Mouse (Mus musculus) left cerebral cortex, adult 9 months (tissue): Measurements from ENCODE around the gene Sumo3.

Experiments
- DNase-seq, 2 experiments: peaks; one replicate each; pipeline ENCODE4 v3.0.0; 2022; ENCODE audit warnings: low spot score in 2 of 2

Sumo3 gene

DNA sequence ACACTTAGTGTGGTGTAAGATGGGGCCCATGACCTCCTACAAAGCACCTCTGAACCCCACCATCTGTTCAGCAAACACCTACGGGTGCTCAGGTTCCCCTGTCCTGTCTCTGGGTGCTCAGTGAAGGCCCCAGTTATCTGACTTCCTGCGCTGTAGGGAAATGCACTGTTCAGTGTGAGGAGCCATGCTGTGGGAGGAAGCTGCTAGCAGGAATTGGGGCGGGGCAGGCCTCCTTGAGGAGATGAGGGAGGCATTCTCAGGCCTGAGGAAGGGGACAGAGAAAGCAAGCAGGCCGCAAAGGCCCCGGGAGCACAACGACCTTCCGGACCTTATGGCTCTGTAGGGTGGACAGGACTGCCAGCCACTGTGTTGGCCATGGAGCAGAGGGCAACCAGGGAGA is 16.8 kb upstream of the Sumo3 start:
- no peak for DNase-seq

DNA sequence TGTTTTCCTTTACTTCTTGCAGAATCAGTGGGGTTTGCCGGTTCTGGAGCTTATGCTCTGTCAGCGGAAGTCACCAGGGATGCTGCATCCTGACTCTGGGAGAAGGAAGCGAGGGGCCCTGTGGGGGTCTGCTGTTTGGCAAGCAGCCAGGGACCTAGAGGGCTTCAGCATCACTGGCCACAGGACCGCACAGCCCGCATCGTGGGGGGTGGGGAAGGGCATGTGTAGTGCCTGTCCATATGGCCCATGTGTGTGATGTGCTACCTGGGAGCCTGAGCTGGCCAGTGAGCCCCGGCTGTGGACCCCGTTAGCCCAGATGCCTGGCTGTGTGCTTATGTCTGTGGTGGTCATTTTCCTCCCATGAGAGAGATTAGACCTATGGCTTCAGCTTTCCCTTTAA is 16.1 kb upstream of the Sumo3 start:
- DNase-seq = no peak

DNA sequence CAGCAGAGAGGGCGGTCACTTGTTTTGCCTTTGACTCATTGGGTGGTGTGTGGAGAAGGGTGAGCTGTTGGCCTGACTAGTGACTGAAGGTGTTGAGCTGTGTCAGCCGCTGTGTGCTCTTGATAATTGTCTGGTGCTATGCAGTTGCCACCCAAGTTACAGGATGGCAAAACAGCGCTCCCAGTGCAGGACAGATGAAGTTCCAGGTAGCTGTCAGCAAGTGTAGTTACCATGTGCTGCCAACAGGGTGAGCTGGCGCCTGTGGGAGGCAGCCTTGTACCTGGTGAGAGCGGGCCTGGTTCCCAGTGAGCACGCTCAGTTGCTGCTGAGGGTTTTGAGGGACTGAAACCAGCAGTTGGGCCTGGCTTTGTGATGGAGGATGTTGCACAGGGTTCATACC is 15.1 kb upstream of the Sumo3 start:
- DNase-seq = peak in 1 of 2 experiments; percentile 52

DNA sequence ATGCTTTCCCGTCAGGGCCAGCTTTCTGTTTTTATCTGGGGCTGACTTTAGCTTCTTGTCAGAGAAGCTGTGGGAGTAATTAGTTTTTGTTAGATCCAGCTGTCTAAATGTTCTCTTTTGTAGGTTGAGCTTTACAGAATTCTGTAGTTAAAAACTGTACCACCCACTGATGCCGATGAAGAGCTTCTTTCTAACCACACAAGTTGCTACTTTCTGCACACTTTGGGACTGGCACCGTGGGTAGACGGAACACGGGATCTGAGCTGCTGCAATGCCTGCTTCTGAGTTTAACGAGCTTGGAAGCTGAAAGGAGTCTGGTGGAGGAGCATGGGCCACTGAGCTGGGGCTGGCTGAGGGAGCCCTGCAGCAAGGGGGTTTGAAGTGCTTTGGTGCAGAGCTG is 14.4 kb upstream of the Sumo3 start:
- DNase-seq = peak; percentile 82 to 86

DNA sequence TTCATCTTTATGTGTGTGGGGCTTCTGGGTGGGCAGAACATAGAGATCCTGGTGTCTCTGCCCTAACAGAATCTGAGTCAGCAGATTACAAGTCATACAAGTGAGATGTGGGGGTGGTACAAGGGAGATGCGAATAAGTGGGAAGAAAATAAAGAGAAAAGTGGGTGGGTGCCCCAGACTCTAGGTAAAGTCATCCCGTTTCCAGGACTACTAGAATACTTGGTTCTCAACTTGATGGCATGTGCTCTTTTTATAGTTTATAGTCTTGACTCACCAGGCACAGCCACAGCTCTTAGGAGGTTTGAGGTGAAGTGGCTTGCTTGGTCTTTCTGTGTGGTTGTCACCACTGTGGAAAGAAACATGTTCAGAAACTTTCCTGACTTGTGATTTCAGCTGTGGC is 9.8 kb upstream of the Sumo3 start:
- peak in 1 of 2 experiments; percentile 81 for DNase-seq

DNA sequence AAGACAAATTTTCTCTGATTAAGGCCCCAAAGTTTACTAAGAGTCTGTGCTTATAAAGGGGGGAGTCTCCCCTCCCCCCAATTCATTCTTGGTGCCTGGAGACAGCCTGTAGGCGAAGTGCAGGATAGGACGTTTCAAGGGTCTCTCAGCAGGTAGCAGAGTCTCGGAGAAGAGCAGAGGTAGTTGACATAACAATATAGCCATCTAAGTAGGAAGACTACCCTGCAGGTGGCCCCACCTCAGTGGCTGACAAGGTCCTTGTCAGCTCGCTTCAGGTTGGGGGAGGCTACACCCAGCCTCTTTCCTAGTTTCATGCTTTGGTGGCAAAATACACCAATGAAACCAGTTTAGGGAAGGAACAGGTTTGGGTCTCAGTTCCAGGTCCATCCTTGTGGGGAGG is 2.9 kb upstream of the Sumo3 start:
- DNase-seq = no peak

DNA sequence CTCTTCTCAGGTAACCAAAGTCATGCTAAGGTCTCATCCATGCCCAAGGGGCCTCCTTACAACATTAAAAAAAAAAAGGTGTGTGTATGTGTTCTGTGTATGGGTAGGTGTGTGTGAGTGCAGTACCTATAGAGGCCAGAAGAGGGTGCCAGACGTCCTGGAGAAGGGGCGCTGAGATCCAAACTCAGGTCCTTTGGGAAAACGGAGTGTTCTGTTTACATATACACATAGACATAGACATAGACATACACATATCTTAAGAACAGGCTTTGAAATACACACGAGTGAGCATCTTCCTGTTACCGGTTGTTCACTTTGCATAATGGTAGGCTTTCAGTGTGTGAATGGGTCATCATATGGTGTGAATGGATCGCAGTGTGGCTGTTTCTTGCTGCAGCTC is 1.8 kb upstream of the Sumo3 start:
- no peak for DNase-seq

DNA sequence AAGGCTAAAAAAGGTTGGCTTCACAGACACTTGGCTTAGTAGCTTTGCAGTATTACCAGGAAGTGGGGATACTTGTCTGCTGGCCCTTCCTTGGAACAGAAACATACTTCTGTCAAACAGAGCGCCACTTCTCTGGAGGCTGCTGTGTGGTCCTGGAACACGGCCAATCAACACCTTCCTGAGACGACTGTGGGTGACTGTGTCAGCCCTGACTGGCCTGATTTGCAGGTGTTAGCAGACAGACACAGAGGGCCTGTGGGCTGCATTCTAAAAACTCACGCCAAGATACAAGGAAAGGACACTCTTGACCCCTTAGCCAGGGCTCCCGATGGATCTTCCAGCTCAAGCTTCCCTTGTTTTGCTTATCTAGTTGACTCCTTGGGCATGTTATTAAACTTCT is 939 bp upstream of the Sumo3 start:
- DNase-seq = no peak

DNA sequence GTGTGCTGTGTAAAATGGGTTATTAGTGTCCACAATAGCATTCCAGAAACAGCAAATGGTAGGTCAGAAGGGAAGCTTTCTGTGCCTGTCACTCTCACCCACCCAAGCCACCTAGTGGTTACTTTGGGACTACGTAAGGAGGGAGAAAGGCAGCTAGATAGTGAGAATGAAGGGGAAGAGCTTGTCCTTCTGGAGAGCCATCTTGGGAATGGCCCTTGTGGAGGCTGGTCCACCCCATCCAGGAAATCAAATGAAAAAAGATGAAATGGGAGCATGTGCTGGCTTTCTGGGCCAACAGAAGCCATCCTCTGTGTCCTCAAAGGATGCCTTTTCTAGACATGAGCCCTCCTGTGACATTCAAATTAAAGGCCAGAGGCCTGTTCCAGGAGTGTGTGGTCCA is 529 bp upstream of the Sumo3 start:
- DNase-seq = no peak

DNA sequence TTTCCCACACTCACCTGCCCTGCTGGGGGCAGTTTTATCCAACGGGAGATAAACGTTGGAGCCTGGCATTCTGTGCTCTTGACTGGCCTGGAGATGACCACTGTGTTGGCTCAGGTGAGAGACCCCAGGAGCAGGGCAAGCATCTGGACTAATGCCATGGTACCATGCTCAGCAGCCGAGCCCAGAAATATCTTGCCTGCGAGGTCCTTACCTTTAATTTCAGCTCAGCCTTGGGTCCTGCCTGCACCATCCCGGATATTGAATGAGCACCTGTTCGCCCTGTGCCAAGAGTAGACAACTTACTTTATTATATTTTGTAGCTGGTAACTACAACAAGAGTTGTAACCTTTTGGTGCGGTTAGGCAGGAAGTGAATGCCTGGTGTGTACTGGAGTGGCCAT is 958 bp downstream of the Sumo3 start:
- DNase-seq = no peak

DNA sequence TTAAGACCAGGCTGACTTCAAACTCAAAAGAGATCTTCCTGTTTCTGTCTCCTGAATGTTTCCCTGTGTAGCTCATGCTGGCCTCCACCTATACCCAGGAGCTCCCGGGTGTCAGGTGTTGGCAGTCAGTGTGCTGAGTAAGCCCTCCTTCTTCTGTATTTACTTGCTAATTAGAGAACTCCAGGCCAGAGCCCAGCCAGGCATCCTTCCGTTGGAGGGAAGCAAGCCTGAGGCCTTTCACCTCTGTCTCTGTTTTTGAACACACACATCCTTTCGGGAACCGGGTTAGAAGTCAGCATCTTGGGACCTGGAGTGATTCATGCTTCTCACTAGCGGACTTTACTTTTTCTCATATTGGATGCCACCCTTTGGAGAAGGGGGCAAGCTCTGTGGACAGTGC is 1.5 kb downstream of the Sumo3 start:
- no peak for DNase-seq

DNA sequence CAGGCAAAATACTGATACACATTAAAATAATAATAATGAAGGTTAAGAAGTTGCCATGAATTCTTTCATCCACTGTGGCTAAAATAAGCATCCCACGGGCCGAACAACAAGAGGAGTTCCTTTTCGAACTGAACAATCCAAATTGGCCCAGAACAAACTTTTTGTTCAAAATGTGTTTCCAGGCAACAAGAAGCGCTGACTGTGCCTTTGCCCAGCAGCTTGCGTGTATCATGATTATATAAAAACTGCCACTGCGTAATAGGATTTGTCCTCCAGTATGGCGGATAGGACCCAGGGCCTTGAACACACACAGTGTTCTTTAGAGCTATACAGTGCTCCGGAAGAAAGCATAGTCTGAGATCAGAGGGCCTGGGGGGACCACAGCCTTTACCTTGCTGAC is 2.7 kb downstream of the Sumo3 start:
- DNase-seq = no peak

DNA sequence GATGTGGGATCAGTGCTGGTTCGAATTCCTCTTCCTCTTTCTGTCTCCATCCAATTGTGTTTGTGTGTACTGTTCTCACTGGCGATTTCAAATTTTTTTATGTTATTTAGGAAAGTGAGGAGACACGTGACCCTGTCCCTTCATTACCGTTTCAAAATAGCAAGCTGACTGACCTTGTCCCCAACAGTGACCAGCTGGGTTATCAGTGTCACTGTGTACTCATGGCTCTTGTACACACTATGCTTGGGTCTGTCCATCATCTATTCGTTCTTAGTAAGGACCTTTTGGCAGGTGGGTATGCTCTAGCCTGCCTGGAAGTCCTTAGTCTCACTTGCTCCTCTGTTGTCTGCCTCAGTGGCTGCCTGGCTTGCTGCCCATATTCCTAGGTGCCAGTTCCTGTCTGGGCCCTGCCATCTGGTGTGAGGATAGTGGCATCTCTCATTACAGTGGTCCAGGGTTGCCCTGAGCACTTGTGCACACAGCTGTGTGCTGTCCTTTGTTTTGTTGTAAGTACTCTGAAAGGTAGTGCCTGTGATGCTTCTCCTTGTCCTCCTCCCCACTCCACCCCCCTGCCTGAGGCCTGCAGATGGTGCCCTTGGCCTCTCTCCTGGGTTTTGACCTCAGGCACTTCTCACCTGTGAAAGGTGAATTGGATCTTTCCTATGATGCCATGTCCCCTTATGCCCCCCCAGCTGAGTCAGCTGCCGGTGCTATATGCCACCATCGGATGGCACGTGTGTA is 4.5 kb downstream of the Sumo3 start:
- DNase-seq = no peak

DNA sequence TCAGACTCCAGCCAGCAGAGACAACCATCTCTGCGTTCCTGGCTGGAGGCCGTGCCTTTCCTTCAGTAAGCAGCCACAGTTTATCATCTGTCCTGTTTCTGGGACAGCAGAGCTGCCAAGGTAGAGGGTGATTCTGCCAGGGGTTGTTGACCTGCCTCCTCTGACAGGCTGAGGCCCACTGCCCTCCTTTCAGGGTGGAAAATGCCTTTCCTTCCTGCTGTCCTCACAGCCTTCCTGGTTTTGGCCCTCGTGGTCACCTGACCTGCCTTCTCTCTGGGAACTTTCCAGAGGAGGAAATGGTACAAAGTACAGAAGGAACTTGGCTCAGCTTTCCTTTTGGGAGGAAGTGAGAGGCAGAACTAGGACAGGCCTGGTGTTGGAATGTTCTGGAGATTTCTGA is 7.5 kb downstream of the Sumo3 start:
- no peak for DNase-seq

DNA sequence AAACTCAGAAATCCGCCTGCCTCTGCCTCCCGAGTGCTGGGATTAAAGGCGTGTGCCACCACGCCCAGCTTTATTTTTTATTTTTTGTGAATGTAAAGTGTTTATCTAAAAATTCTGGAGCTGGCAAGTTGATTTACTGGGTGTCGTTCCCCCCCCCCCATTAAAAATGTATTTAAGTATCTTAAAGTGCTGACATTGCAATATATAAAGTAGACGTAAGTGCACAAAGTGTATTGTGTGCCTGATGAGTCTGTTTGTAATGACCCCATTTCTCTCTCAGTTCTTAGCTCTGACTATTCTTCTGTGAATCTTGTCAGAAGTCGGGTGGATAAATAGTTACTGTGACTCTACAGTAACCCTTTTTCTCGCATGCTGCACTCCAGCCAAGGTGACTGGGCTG is 9.8 kb downstream of the Sumo3 start:
- no peak for DNase-seq

DNA sequence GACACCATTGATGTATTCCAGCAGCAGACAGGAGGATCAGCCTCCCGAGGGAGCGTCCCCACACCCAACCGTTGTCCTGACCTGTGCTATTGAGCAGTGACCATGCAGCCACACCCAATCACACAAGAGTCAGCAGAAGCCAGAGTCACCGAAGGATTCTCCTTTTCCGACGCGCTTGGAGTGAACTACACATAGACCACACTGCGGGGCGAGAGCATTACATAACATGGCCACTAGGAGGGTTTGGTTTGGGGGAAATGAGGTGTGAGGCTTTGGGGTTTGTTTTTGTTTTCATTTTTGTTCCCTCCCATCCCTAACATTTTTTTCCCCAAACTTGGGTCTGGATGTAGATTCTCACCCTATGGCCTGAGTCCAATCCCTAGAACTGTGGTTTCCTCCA is 10.3 kb downstream of the Sumo3 start:
- DNase-seq = no peak

DNA sequence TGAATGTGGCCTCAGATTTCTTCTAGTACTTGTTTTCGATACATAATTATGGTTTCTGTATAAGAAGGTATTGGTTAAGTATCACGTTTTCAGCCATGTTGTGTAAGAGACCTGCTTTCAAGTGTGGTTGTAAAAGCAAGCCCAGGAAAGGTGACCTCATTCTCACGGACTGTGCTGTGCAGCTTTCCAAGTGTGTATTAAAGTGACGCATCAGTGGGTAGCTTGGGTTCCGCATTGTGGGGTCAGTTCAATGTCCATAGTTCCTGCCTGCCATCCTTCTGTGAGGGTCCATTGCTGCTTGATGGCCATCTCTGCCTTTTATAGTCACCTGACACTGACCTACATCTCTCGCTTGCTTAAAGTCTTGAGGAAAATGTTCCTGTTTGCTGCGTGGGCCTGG is 11.0 kb downstream of the Sumo3 start:
- no peak for DNase-seq

DNA sequence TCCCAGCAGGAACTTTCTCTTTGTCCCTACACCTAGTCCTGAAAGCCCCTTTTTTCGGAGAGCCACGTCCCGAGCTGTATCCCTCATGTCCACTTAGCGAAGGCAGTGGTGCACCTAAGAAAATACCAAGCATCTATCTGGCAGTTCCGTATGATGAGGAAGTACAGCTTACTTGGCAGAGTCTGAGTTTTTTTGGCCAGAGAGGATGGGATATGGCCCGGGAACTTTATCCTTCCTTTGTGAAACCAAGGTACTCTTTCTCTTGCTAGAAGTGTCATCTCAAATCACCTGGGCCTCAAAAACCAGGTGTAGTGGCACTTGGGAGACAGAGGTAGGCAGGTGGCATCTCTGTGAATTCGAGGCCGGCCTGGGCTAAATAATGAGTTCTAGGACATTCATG is 15.6 kb downstream of the Sumo3 start:
- DNase-seq = no peak

DNA sequence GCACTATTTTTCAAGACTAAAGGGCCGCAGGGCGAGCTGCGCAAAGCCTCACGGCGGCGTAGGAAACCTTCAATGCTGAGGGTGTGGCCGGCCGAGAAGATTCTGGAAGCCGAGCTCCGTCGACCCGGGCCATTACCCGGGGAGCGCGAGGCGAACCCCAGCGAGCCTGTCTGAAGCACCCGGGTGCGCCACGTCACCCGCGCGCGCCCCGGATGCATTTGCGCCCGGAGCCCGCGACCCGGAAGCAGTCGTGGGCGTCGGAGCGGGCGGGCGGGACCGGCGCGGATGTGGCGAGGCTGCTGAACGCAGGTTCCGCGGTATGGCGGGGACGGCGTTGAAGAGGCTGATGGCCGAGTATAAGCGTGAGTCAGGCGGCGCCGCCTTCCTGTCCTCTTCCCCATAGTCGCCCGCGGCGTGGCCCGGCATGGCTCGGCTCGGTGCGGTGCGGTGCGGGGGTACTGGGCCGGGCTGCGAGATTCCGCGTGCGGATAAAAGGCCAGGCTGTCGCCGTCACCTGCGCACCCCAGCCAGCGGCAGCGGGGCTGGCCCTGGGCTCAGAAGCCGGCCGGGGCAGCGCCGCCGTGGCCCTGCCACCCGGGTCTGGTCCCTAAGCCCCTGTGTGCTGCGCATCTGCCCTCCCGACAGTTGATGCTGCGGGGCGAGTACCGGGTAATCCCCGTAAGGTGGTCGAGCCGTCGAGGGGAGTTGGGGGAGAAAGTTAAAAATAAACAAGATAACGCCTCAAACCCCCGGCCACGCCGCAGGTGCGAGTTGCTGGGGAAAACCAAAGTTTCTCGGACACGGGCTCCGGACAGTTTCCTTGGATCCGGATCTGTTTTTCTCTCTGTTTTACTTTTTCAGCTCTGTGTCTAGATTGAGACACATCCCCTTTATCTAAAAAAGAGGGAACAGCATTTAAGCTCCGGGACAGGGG is 16.4 kb downstream of the Sumo3 start, which contains the start of gene Ube2g2:
Gene Ube2g2, plus strand, starts transcription at position 221 of the 934 bp plus-strand sequence.
- peak; percentile 70 to 90 for DNase-seq

DNA sequence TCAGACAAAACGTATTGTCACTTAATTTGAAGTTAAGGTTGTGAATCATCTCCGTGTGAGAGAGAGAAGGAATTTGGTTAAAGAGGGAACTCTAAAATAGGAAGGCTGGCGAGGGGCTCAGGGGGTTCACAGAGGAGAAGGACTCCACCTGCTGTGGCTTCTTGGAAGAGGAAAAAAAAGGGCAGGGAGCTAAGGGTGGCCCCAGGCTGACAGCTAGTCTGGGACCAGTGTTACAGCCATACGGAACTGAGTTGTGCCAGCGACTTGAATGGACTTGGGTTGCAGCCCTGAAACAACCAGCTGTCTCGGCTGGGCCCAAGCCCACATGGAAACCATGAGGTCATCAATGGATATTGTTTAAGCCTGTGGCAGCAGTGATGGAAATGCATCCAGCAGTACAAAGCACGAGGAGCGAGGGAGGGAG is 17.2 kb downstream of the Sumo3 start:
- peak in 1 of 2 experiments; percentile 51 for DNase-seq

DNA sequence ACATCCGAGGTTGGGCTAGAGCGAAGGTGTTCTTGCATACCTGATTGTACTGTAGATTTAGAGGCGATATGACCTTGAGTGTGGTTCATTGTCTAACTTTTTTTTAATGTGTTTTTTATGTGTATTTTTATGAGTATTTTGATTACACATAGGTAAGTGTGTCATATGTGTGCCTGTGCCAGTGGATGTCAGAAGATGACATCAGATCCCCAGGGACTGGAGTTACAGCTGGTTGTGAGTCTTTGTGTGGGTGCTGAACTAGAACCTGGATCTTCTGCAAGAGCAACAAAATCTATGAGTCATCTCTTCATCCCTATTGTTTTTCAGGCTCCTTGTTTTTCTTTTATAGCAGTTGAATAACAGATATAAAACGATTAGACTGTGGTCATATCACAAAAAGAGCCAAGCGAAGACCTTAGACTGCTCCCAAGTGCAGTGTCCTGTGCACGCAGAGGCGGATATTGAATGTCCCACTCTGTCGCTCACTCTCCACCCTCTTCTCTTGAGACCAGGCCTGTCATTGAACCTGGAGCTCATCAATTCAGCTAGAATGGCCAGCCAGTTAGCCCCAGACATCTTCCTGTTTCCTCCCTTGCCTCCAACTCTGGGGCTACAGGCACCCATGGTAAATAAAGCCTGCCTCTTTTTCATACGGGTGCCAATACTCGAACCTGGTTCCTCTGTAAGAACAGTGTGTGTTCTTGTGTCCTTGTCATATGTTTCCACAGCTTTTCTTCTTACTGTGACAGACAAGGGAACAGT is 17.9 kb downstream of the Sumo3 start:
- no peak for DNase-seq

DNA sequence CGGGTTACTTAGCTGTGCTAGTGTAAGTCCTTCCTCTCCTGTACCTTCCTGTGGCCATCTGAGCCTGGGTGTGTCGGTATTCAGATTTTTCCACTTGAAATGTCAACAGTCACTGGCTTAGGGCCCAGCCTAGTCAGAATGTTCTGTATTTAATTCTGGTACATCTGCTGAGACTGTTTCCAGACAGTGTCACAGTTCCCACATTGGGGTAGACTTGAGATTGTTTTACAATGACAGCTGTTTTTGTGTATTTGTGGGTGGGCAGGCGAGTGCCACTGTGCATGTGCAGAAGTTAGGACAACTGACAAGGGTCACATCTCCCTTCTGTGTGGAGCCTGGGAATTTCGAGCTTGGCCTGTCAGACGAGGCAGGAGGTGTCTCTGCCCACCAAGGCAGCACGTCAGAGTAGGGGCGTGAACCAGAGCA is 18.7 kb downstream of the Sumo3 start:
- peak in 1 of 2 experiments; percentile 60 for DNase-seq
